In genomic region chr6:137470901-137471598, GRCm38 (mm10) we compare ENCODE assay signal across 8 mouse cellular contexts.
DNase-seq lines count a peak whose midpoint lies in the region; ATAC-seq and TF ChIP-seq lines count a peak whose summit lies in the region.

No protein-coding gene starts in this region.

- peak; percentile 88 for ATAC-seq in forebrain, embryonic 16.5 days
- peak; percentile 90 for ATAC-seq in heart, postnatal 0 days (ENCODE audit: insufficient read depth, low read depth)
- peak; percentile 92 for ATAC-seq in lung, embryonic 16.5 days (ENCODE audit: low read depth)

- no peaks in the 10 kb centered on the region for H3K27me3 ChIP-seq in forebrain, embryonic 16.5 days (replicated peaks; ENCODE audit: control insufficient read depth, insufficient read depth, low read length)
- no peaks in the 10 kb centered on the region for H3K27me3 ChIP-seq in heart, postnatal 0 days (ENCODE audit: control insufficient read depth, insufficient read depth, low read length)
- no peaks in the 10 kb centered on the region for H3K27me3 ChIP-seq in lung, embryonic 16.5 days (ENCODE audit: control insufficient read depth, insufficient read depth, low read depth, low read length)

- no peak overlapping the region for H3K9ac ChIP-seq in forebrain, embryonic 16.5 days (replicated peaks; ENCODE audit: low read depth, low read length)
- no peak overlapping the region for H3K9ac ChIP-seq in heart, postnatal 0 days (replicated peaks; ENCODE audit: low read depth, low read length)
- no peak overlapping the region for H3K9ac ChIP-seq in lung, embryonic 16.5 days (ENCODE audit: low read length)

- no peak overlapping the region for H3K4me3 ChIP-seq in brown adipose tissue, adult 24 weeks (ENCODE audit: insufficient read depth, low read depth, low read length)
- no peak overlapping the region for H3K4me3 ChIP-seq in forebrain, embryonic 16.5 days (replicated peaks; ENCODE audit: low read length)
- no peak overlapping the region for H3K4me3 ChIP-seq in heart, postnatal 0 days (ENCODE audit: low read depth, low read length)
- H3K4me3 ChIP-seq in layer of hippocampus, adult 2 months, result no peak overlapping the region
- H3K4me3 ChIP-seq in lung, embryonic 16.5 days (ENCODE audit: low read length), result no peak overlapping the region

- H3K4me1 ChIP-seq in brown adipose tissue, adult 24 weeks (ENCODE audit: control insufficient read depth, insufficient read depth, insufficient read length, low read length), result peaks cover 10% of the 10 kb centered on the region; the same call in 1 of the 2 replicates
- H3K4me1 ChIP-seq in forebrain, embryonic 16.5 days (replicated peaks; ENCODE audit: control insufficient read depth, insufficient read depth, low read length), result peaks cover 18% of the 10 kb centered on the region
- H3K4me1 ChIP-seq in heart, postnatal 0 days (ENCODE audit: control insufficient read depth, insufficient read depth), result peaks cover 18% of the 10 kb centered on the region
- peaks cover 13% of the 10 kb centered on the region for H3K4me1 ChIP-seq in lung, embryonic 16.5 days (replicated peaks; ENCODE audit: control insufficient read depth, insufficient read depth, low read length)

- H3K4me2 ChIP-seq in forebrain, embryonic 16.5 days (ENCODE audit: low read length), result no peak overlapping the region
- no peak overlapping the region for H3K4me2 ChIP-seq in heart, postnatal 0 days (ENCODE audit: low read depth, low read length)
- H3K4me2 ChIP-seq in lung, embryonic 16.5 days (ENCODE audit: low read depth, low read length), result no peak overlapping the region

- H3K36me3 ChIP-seq in forebrain, embryonic 16.5 days (ENCODE audit: control insufficient read depth, insufficient read depth), result no peaks in the 10 kb centered on the region
- peaks cover 3% of the 10 kb centered on the region; the same call in 1 of the 2 replicates for H3K36me3 ChIP-seq in heart, postnatal 0 days (replicated peaks; ENCODE audit: control insufficient read depth, insufficient read depth, low read length)
- H3K36me3 ChIP-seq in lung, embryonic 16.5 days (ENCODE audit: control insufficient read depth, insufficient read depth, low read length), result peaks cover 2% of the 10 kb centered on the region; the same call in 1 of the 2 replicates

- TF ChIP-seq EP300 in heart, postnatal 0 days (IDR thresholded peaks at IDR 0.05; ENCODE audit: low read depth), result peak; percentile 58; the same call in 1 of the 2 replicates

- DNase-seq in MN1 (ENCODE audit: low spot score), result peak; percentile 69
- peak; percentile 91 for DNase-seq in heart, postnatal 0 days (ENCODE audit: low spot score)
- peak; percentile 76 for DNase-seq in layer of hippocampus, adult 2 months (ENCODE audit: low spot score in 2 of 2)
- peak; percentile 79 for DNase-seq in retina, adult 2 months (ENCODE audit: low read depth, low spot score)
- DNase-seq in urinary bladder, postnatal 25 days (ENCODE audit: low spot score), result peak; percentile 64

- peak overlapping the region; percentile 68 for H3K27ac ChIP-seq in brown adipose tissue, adult 24 weeks (replicated peaks; ENCODE audit: low read depth, low read length)
- H3K27ac ChIP-seq in forebrain, embryonic 16.5 days (ENCODE audit: low read length), result no peak overlapping the region
- H3K27ac ChIP-seq in heart, postnatal 0 days (ENCODE audit: low read depth), result peak overlapping the region; percentile 88
- peak overlapping the region; percentile 75 for H3K27ac ChIP-seq in layer of hippocampus, adult 2 months
- H3K27ac ChIP-seq in lung, embryonic 16.5 days (ENCODE audit: low read length), result peak overlapping the region; percentile 69

- no peak for TF ChIP-seq CTCF in heart, postnatal 0 days (IDR thresholded peaks at IDR 0.05; ENCODE audit: low read depth)
- TF ChIP-seq CTCF in layer of hippocampus, adult 2 months (conservative IDR thresholded peaks at IDR 0.05), result no peak

- peaks cover 2% of the 10 kb centered on the region; the same call in 1 of the 2 replicates for H3K9me3 ChIP-seq in forebrain, embryonic 16.5 days (ENCODE audit: control insufficient read depth, low read length)
- H3K9me3 ChIP-seq in heart, postnatal 0 days (replicated peaks; ENCODE audit: control insufficient read depth, low read length), result peaks cover 3% of the 10 kb centered on the region; the same call in 1 of the 2 replicates
- H3K9me3 ChIP-seq in lung, embryonic 16.5 days (ENCODE audit: control insufficient read depth, low read length), result no peaks in the 10 kb centered on the region; the same call in 1 of the 2 replicates

- 4% methylated on average over 11 of the region's 11 CpGs for whole genome bisulfite sequencing in forebrain, embryonic 16.5 days
- 7% methylated on average over 11 of the region's 11 CpGs for whole genome bisulfite sequencing in heart, postnatal 0 days
- WGBS in lung, embryonic 16.5 days, result 8% methylated on average over 11 of the region's 11 CpGs
